Mouse (Mus musculus): Measurements from ENCODE around the gene Gal3st4. TPM values are rescaled to one million over a fixed set of nuclear protein-coding genes. Genes with fewer than 3 reads are reported as not detected.

Gal3st4 gene
- polyA plus RNA-seq, 1 experiment from 2014 or later: 1.0 TPM

DNA sequence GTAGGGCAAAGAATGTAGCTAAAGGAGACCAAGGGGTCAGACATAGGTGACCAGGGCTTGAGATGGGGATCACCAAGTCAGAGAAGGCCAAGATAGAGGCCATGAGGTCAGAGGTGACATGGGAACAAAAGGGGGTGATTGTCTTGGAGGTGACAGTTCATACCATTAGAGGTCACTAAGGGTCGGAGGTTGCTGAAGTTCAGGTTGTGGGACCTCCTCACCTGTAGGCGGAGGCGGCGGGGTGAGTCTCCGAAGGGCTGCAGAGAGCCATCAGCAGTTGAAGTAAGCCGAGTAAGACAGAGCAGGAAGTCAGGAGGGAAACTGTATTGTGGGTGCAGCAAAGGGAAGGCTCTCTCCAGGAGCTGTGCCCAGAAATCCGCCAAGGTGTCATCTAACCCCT, 5.4 kb upstream of the Gal3st4 start:
- Histone ChIP-seq H3K4me2 (no peak overlapping the region), H3K36me3 (peaks cover 13% of the 10 kb centered on the region; the same call in 1 of the 2 replicates), H3K4me1 (peaks cover 27% of the 10 kb centered on the region), H3K27me3 (replicated peaks) (peaks cover 23% of the 10 kb centered on the region), H3K27ac (replicated peaks) (no peak overlapping the region), H3K9me3 (peaks cover 8% of the 10 kb centered on the region; the same call in 1 of the 2 replicates), H3K4me3 (no peak overlapping the region), H3K9ac (no peak overlapping the region)
- WGBS: 85% methylated on average over 7 of the region's 7 CpGs
- ATAC-seq (ENCODE audit: extremely low read depth, insufficient number of reproducible peaks, low FRiP score, low TSS enrichment): no peak

DNA sequence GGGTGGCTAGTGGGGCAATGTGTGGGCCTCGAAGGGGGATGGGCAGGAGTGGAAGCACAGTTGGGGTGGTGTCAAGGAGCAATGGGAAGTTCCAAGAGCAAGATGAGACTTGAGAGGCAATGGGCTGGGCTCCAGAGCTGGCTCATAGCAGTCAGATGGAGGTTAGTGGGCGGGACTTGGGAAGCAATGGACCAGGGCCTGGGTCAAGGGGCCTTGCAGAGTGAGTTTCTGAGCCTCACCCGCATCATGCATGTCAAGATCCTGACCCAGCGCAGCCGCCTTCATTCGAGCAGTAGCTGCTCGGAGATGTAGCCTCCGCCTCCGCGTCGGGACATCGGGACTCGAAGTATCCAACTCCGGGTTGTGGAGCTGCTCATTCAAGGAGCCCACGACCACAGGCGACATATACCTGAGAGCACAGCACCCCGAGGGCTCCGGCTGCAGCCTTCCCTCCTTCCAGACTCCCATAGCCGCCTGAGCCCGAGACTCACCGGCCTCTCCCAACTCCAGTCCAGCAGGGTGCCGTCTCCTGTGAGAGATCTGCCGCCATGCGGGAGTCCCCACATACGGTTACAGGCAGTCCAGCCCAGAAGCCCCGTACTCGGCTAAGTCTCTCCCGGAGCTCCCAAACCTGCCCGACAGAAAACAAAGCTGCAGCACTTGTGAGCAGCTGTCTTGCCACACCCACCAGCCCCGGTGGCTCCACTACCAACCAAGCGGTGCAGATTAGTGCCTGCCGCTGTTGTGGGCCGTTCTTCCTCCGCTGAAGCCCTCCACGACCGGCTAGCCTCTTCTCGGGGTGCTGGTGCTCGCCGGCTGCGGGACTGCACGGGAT, 2.8 kb upstream of the Gal3st4 start:
- WGBS: 32% methylated on average over 41 of the region's 41 CpGs
- peak overlapping the region; percentile 63 for H3K4me2 ChIP-seq
- ATAC-seq (ENCODE audit: extremely low read depth, insufficient number of reproducible peaks, low FRiP score, low TSS enrichment): no peak
- H3K4me3 ChIP-seq: peak overlapping the region; percentile 38
- peaks cover 40% of the 10 kb centered on the region for H3K27me3 ChIP-seq (replicated peaks)
- H3K36me3 ChIP-seq: peaks cover 13% of the 10 kb centered on the region; the same call in 1 of the 2 replicates
- peak overlapping the region; percentile 64 for H3K9ac ChIP-seq
- H3K27ac ChIP-seq (replicated peaks): no peak overlapping the region
- H3K4me1 ChIP-seq: peaks cover 35% of the 10 kb centered on the region
- peaks cover 2% of the 10 kb centered on the region; the same call in 1 of the 2 replicates for H3K9me3 ChIP-seq

DNA sequence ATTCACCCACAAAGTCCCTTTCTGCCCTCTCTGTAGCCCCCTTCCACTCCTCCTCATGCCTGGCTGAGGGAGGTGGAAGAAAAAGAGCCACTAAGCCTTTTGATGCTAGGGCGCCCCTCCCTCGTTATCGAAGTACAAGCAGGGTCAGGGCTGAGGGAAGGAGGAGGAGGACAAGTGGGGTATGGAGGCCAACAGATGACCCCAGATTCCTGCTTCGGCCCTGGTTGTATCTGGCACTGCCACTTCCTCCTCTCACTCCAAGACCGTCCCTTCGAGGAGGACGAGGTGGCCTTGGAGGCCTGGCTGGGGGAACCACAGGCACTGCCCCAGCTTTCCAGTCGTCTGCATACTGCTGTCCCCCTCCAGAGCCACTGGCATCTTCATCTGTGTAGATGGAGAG, 1.5 kb upstream of the Gal3st4 start:
- Histone ChIP-seq H3K9me3 (no peaks in the 10 kb centered on the region), H3K36me3 (peaks cover 13% of the 10 kb centered on the region; the same call in 1 of the 2 replicates), H3K4me3 (no peak overlapping the region), H3K27ac (replicated peaks) (no peak overlapping the region), H3K9ac (no peak overlapping the region), H3K4me1 (peaks cover 28% of the 10 kb centered on the region), H3K4me2 (no peak overlapping the region), H3K27me3 (replicated peaks) (peaks cover 45% of the 10 kb centered on the region)
- 65% methylated on average over 8 of the region's 8 CpGs for WGBS
- ATAC-seq (ENCODE audit: extremely low read depth, insufficient number of reproducible peaks, low FRiP score, low TSS enrichment): no peak

DNA sequence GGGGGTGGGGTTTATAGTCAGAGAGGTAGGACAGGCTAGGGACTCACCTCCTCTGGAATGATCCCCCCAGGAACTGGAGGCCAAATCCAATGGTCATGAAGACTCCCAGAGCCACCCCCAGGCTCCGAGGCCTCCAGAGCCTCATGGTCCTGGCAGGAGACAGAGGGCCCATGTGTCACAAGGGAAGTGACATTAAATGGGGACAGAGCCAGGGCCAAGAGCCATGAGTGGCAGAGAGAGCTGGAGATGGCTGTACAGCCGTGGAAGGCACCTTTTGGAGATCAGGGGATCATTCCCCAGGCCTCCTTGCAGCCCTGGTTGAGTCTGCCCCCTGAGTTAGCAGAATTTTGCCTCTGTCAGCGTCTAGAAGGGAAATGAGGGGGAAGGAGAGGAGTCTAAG, 1.4 kb downstream of the Gal3st4 start:
- H3K9me3 ChIP-seq: no peaks in the 10 kb centered on the region
- peaks cover 10% of the 10 kb centered on the region for H3K36me3 ChIP-seq
- H3K27ac ChIP-seq (replicated peaks): no peak overlapping the region
- H3K27me3 ChIP-seq (replicated peaks): peaks cover 41% of the 10 kb centered on the region
- ATAC-seq (ENCODE audit: extremely low read depth, insufficient number of reproducible peaks, low FRiP score, low TSS enrichment): no peak
- peaks cover 23% of the 10 kb centered on the region for H3K4me1 ChIP-seq
- WGBS: 44% methylated on average over 3 of the region's 3 CpGs
- H3K9ac ChIP-seq: no peak overlapping the region; the same call in 1 of the 2 replicates
- no peak overlapping the region for H3K4me3 ChIP-seq
- H3K4me2 ChIP-seq: no peak overlapping the region

DNA sequence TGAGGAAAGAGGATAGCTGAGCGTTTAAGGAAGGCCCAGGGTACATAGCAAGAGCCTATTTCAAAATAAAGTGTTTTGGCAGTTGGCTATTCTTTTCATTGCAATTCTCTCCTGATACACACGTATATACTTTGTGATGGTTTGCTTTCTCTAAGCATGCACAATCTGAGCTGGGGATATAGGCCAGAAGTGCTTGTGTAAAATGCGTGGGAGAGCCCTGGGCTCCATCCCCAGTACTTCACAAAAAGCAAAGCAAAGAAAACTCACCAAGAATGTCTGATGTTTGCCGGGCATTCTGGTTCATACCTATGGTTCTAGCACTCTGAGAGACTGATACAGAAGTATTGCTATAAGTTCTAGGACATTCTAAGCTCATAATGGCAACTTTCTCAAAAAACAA, 3.7 kb downstream of the Gal3st4 start:
- H3K9ac ChIP-seq: no peak overlapping the region
- 63% methylated on average over 4 of the region's 4 CpGs for WGBS

DNA sequence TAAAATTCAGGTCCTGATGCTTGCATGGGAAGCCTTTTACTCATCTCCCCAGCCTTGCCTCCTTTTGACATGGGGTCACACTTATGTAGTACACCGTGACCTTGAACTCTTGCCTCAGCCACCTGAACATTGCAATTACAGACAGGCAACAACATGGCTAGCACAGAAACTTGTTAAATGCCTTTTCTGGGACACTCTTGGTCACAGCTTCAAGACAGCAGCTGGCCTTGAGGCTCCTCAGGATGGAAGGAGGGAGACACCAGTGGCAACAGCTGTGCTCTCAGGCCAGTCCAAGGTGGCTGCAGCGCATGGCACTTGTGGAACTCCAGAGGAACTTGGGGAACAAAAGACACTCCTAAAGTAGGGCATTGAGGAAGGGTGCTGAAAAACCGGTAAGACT, 5.5 kb downstream of the Gal3st4 start:
- 86% methylated on average over 3 of the region's 3 CpGs for WGBS

More for the DNA sequence above, 3.7 kb downstream of the Gal3st4 start:
- H3K9me3 ChIP-seq: no peaks in the 10 kb centered on the region
- peaks cover 13% of the 10 kb centered on the region for H3K36me3 ChIP-seq
- peaks cover 20% of the 10 kb centered on the region for H3K4me1 ChIP-seq
- H3K27me3 ChIP-seq (replicated peaks): peaks cover 31% of the 10 kb centered on the region
- no peak overlapping the region for H3K27ac ChIP-seq (replicated peaks)
- H3K4me2 ChIP-seq: no peak overlapping the region
- no peak for ATAC-seq (ENCODE audit: extremely low read depth, insufficient number of reproducible peaks, low FRiP score, low TSS enrichment)
- H3K4me3 ChIP-seq: no peak overlapping the region

DNA sequence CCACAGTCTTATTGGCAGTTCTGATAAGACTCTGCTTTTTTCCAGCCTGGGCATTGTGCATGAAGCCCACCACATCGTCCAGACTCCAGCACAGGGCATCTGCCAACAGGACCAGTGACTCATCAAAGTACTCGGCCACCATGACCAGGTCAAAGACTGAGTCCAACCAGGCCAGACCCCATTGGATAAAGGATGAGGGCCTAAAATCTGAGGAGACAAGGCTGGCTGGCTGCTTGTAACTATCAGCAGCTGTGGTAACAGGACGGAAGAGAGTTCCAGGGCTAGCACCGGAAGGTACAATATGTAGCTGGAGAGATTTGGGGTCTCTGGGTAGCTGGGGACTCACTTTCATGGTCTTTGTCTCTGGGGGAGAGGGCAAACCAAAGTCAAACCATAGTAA, 6.9 kb downstream of the Gal3st4 start:
- 83% methylated on average over 4 of the region's 4 CpGs for WGBS
- Histone ChIP-seq H3K4me2 (no peak overlapping the region), H3K4me1 (peaks cover 31% of the 10 kb centered on the region), H3K36me3 (peaks cover 25% of the 10 kb centered on the region), H3K9ac (no peak overlapping the region), H3K9me3 (no peaks in the 10 kb centered on the region), H3K27me3 (replicated peaks) (peaks cover 8% of the 10 kb centered on the region), H3K4me3 (no peak overlapping the region), H3K27ac (replicated peaks) (no peak overlapping the region)
- ATAC-seq (ENCODE audit: extremely low read depth, insufficient number of reproducible peaks, low FRiP score, low TSS enrichment): no peak

More for the DNA sequence above, 5.5 kb downstream of the Gal3st4 start:
- no peak for ATAC-seq (ENCODE audit: extremely low read depth, insufficient number of reproducible peaks, low FRiP score, low TSS enrichment)
- Histone ChIP-seq H3K9ac (no peak overlapping the region), H3K9me3 (no peaks in the 10 kb centered on the region), H3K4me1 (peaks cover 25% of the 10 kb centered on the region), H3K36me3 (peaks cover 13% of the 10 kb centered on the region), H3K27me3 (replicated peaks) (peaks cover 22% of the 10 kb centered on the region), H3K4me3 (no peak overlapping the region), H3K27ac (replicated peaks) (no peak overlapping the region), H3K4me2 (no peak overlapping the region)

DNA sequence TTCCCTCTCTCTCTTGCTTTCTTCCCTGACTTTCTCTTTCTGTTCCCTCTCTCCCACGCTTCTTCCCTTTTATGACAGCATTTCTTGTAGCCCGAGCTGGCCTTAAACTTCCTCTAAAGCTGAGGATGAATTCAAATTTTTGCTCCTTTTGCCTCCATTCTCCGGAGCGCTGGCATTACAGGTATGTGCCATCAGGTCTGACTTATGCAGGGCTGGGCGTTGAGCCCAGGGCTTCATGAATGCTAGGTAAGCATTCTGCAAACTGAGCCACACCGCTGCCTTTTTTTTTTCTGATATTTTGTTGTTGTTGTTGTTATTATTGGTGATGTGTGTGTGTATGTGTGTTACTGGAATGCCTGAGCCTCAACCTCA, 8.4 kb downstream of the Gal3st4 start:
- no peaks in the 10 kb centered on the region for H3K27me3 ChIP-seq (replicated peaks)
- H3K4me3 ChIP-seq: peak overlapping the region; percentile 92
- 10% methylated on average over 6 of the region's 6 CpGs for WGBS
- no peak for ATAC-seq (ENCODE audit: extremely low read depth, insufficient number of reproducible peaks, low FRiP score, low TSS enrichment)
- peak overlapping the region; percentile 83 for H3K4me2 ChIP-seq
- H3K4me1 ChIP-seq: peaks cover 46% of the 10 kb centered on the region
- no peaks in the 10 kb centered on the region for H3K9me3 ChIP-seq
- 0 out of 2 replicates have a peak overlapping the region, but pooled peaks have one; percentile 79 for H3K27ac ChIP-seq (replicated peaks)
- H3K9ac ChIP-seq: peak overlapping the region; percentile 97
- peaks cover 40% of the 10 kb centered on the region for H3K36me3 ChIP-seq

DNA sequence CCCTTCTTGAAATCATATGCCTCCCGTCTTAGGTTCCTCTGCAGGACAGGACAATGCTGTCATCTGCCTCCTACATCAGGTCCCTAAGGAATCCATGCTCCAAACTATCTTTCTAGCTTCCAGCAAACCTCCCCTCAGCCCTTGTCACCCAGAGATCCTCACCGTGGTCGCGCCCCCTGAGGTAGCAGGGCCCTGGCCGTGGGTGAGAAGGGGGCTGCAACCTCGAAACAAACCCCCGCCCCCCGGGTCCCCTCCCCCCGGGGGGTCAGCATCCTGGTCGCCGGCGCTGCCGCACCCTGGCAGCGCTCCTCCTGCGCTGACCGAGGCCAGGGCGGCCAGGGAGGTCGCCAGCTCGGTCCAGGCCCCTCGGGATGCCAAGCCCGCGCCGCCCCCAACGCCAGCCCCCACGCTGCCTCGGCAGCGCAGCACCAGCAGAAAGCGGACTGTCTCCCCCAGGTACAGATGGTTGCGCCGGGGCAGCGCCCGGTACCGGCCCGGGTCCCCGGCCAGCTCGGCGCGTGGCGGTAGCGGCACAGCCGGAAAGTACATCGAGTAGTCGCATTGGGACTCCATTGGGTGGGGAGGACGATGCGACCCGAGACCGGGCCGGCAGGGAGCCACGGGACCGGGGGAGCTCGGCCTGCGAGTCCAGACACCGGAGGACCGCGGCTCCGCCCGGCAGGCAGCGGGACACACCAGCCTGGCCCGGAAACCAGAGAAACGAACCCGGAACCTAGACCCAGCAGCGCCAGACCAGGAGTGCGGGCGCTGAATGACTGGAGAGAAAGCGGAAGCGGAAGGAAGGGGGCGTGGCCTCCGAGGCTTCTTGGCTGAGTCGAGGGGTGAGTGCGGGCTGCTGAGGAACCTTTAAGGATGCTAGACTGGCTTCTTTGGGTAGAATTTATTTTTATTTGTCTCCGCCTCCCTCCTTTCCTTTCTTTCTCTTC, 9.1 kb downstream of the Gal3st4 start, which contains the start of gene BC037034:
Gene BC037034 (minus strand): TSS at position 774 of the 947 bp plus-strand sequence.
- H3K9ac ChIP-seq: peak within 1 kb of the TSS; percentile 97
- WGBS: under 1% methylated on average over 69 of the region's 71 CpGs
- peak; percentile 73 for ATAC-seq (ENCODE audit: extremely low read depth, insufficient number of reproducible peaks, low FRiP score, low TSS enrichment)
- no peaks in the 10 kb centered on the region for H3K9me3 ChIP-seq
- peak within 1 kb of the TSS; percentile 92 for H3K4me3 ChIP-seq
- peaks cover 46% of the 10 kb centered on the region for H3K36me3 ChIP-seq
- peak within 1 kb of the TSS; percentile 83 for H3K4me2 ChIP-seq
- peak within 1 kb of the TSS; percentile 79 for H3K27ac ChIP-seq (replicated peaks)
- H3K27me3 ChIP-seq (replicated peaks): no peaks in the 10 kb centered on the region
- H3K4me1 ChIP-seq: peaks cover 53% of the 10 kb centered on the region

DNA sequence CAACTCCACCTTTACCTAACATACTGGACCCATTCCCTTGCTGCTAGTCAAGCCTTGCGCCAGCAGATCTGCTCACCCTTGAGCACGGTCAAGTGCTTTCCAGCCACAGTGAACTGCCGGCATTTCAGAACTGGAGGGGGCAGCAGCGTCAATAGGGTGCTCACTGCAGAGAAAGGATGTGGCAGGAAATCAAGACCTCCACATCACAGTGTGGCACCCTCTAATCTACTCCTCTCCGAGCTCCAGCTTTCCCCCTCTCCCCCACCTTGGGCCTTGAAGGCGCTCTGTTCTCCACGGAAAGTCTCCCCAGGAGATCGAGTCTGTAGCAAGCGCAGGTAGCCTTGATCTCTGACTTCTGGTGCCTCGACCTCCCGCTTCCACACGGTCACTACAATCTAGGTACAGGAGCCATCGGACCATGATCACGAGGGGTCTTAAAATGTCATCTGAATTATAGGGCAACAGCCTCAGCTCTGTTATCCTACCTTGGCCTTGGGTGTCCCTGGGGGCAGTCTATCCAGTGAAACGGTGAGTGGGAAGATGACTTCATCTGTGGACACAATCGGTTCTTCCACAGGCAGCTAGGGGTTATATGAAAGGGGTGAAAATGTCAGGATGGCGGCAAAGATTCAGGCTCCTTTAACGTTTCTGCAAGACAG, 9.9 kb downstream of the Gal3st4 start:
- ATAC-seq (ENCODE audit: extremely low read depth, insufficient number of reproducible peaks, low FRiP score, low TSS enrichment): no peak
- H3K4me1 ChIP-seq: peaks cover 58% of the 10 kb centered on the region
- H3K4me3 ChIP-seq: peak overlapping the region; percentile 92
- H3K27me3 ChIP-seq (replicated peaks): no peaks in the 10 kb centered on the region
- no peak overlapping the region for H3K27ac ChIP-seq (replicated peaks)
- H3K36me3 ChIP-seq: peaks cover 50% of the 10 kb centered on the region
- WGBS: 55% methylated on average over 18 of the region's 18 CpGs
- peak overlapping the region; percentile 83 for H3K4me2 ChIP-seq
- H3K9me3 ChIP-seq: no peaks in the 10 kb centered on the region
- H3K9ac ChIP-seq: peak overlapping the region; percentile 97
